Comparison of ENCODE assay signal across 11 mouse cellular contexts in the genomic region with DNA sequence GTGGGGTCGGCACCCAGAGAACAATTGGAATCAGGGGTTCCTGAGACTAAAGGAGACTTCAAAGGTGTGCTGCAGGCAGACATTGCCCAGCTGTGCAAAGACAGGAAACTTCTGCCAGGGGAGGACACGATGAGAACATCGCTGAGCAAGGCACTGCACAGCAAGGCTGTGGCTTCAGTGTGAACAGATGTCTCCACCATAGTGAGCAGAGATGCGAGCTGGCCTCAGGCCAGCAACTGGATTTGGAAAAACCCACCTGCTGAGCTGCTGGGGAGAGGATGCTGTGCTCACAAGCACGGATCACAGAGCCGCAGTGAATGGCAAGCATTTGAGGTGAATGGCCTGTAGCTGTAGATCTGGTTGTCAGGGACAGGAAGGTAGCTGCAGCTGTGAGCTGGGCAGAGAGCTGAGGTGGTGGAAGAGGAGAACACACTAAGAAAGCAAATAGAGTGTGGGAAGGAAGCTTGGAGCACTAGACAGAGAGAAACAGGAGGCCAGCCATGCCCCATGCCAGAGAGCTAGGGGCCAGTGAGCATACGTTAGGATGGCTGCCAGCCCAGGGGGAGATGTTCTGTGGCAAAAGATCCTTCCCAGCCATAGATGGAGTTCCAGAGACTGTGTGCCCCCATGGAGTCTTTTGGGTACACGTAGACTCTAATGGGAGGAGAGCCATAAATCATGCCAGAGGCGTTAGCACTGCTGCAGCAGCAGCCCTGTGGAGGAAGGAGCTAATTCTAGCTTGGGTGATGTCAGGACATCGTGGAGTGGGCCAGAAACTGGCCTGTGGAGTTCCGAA. TPM values are rescaled to one million over a fixed set of nuclear protein-coding genes. Genes with fewer than 3 reads are reported as not detected.
DNase-seq lines count a peak whose midpoint lies in the region; ATAC-seq lines count a peak whose summit lies in the region.
"Had no signal": no experiment of that assay in that cellular context is flagged by ENCODE, and none has a peak within 500 bp of the region (broad histone marks: within the 10 kb centered on the region; RNA-seq: fewer than 3 reads in every experiment).

No protein-coding gene starts in this region.

- DNase-seq in cerebellum, postnatal 14 days, result peak; percentile 39 to 51
- DNase-seq in cerebellum, postnatal 36 days, result no peak
- peak; percentile 38 for DNase-seq in neural tube, embryonic 11.5 days (ENCODE audit: low spot score)
- DNase-seq in neural tube, embryonic 10.5 days (ENCODE audit: extremely low spot score, low spot score), result no peak
- peak; percentile 56 for DNase-seq in thymus, postnatal 4 days
- no peak for DNase-seq in heart, postnatal 14 days
- DNase-seq in layer of hippocampus, adult 9-10 months (ENCODE audit: low spot score), result no peak
- DNase-seq: cerebellum, adult 9-10 months; spleen, adult 18-20 months had no signal

- H3K4me3 ChIP-seq in neural tube, embryonic 11.5 days (ENCODE audit: low read depth, low read length), result no peak overlapping the region
- no peak overlapping the region for H3K4me3 ChIP-seq in midbrain, embryonic 16.5 days (ENCODE audit: low read depth, low read length)

- H3K27ac ChIP-seq in neural tube, embryonic 11.5 days (ENCODE audit: low read depth, low read length), result no peak overlapping the region
- no peak overlapping the region for H3K27ac ChIP-seq in midbrain, embryonic 16.5 days (ENCODE audit: low read length)
- H3K27ac ChIP-seq: macrophage had no signal

- intact Hi-C loops in heart, postnatal 14 days (cut with DNase I), result no loop called here

- no peaks in the 10 kb centered on the region; the same call in 1 of the 2 replicates for H3K4me1 ChIP-seq in neural tube, embryonic 11.5 days (ENCODE audit: control insufficient read depth, insufficient read depth, low read length)
- H3K4me1 ChIP-seq in midbrain, embryonic 16.5 days (ENCODE audit: control insufficient read depth, insufficient read depth, low read length), result 0 out of 2 replicates have a peak, but pooled peaks cover 2% of the 10 kb centered on the region

- H3K4me2 ChIP-seq in neural tube, embryonic 11.5 days (ENCODE audit: low read depth), result no peak overlapping the region
- H3K4me2 ChIP-seq in midbrain, embryonic 16.5 days (ENCODE audit: low read length), result no peak overlapping the region

- no peaks in the 10 kb centered on the region for H3K27me3 ChIP-seq in neural tube, embryonic 11.5 days (ENCODE audit: control insufficient read depth, insufficient read depth, low read length)
- H3K27me3 ChIP-seq in midbrain, embryonic 16.5 days (ENCODE audit: control insufficient read depth, insufficient read depth, low read depth, low read length), result no peaks in the 10 kb centered on the region

- no peaks in the 10 kb centered on the region for H3K9me3 ChIP-seq in neural tube, embryonic 11.5 days (ENCODE audit: control insufficient read depth, low read length)
- no peaks in the 10 kb centered on the region for H3K9me3 ChIP-seq in midbrain, embryonic 16.5 days (replicated peaks; ENCODE audit: control insufficient read depth, low read length, poor library complexity, severe bottlenecking)

- 20% methylated on average over 11 of the region's 11 CpGs for WGBS in neural tube, embryonic 11.5 days
- 33% methylated on average over 11 of the region's 11 CpGs for WGBS in midbrain, embryonic 16.5 days

- H3K9ac ChIP-seq in neural tube, embryonic 11.5 days (ENCODE audit: low read length), result no peak overlapping the region
- no peak overlapping the region for H3K9ac ChIP-seq in midbrain, embryonic 16.5 days (ENCODE audit: low read depth, low read length)

- no peaks in the 10 kb centered on the region for H3K36me3 ChIP-seq in neural tube, embryonic 11.5 days (ENCODE audit: control insufficient read depth, insufficient read depth, low read length)
- no peaks in the 10 kb centered on the region for H3K36me3 ChIP-seq in midbrain, embryonic 16.5 days (ENCODE audit: control insufficient read depth, insufficient read depth, low read length)

- ATAC-seq in neural tube, embryonic 11.5 days (ENCODE audit: insufficient read depth, low FRiP score, low TSS enrichment), result 0 out of 2 replicates have a peak, but pooled peaks have one; percentile 38
- peak; percentile 80 for ATAC-seq in midbrain, embryonic 16.5 days

RNA-seq across cellular contexts. Expression of gene Gng4, which starts 24.7 kb away (rescaled TPM):
- polyA plus RNA-seq in neural tube, embryonic 11.5 days (2014; fragmentation: Nextera tagmentation; extraction: Ambion mirVana), result 3.2 and 3.4 TPM in 2 replicates
- 68.8 and 103 TPM in 2 replicates for polyA plus RNA-seq in midbrain, embryonic 16.5 days (2015; fragmentation: Nextera tagmentation; extraction: Ambion mirVana)
- under 1 TPM; 0.19 to 0.27 TPM for total RNA-seq in heart, postnatal 14 days (2021)

Comparison
In these comparisons a context has a peak if more than half of its experiments do, and no peak if none do; other contexts are left out.
1. DNase-seq: peak in cerebellum, postnatal 14 days (2 of 2), neural tube, embryonic 11.5 days (single experiment) and thymus, postnatal 4 days (single experiment); none in cerebellum, postnatal 36 days (0 of 2), neural tube, embryonic 10.5 days (single experiment), heart, postnatal 14 days (0 of 2) and layer of hippocampus, adult 9-10 months (single experiment).
2. RNA of gene Gng4, which starts 24.7 kb away (polyA plus RNA-seq): 68.8 to 103 TPM in midbrain, embryonic 16.5 days; 3.2 to 3.4 TPM in neural tube, embryonic 11.5 days; every median in the first group is over 10 times any median in the second.